Mouse (Mus musculus): ENCODE results near the gene Mrpl21.

DNA sequence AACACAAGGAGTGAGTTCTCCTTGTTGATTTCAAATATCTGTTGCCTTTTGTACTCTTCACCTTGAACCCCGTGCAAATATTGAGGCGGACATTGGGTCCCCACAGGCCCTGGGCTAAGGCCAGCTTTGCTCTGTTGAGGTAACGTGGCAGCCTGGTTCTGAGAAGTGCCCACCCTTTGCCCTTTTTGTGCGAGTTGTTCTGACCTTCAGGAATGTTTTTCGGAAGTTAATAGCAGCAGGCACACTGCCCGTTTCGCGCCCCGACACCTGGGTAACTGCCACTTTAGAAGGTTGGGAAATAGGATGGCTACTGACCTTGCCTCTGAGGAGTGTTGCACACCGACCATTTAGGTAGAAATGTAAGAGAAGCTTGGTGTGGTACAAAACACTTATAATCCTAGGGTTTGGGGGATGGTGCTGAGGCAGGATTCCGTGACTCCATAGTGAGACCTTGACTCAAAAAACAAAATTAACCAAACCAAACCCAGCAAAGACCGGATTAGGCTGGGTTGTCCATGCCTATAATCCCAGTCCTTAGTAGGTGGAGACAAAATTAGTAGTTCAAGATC, 43.9 kb downstream of the Mrpl21 start:
- TF ChIP-seq POLR2A (IDR thresholded peaks at IDR 0.05; ENCODE audit: low read depth, low read length) (no peak), CTCF (IDR thresholded peaks at IDR 0.05; ENCODE audit: extremely low read depth, insufficient read depth, insufficient read length, insufficient replicate concordance) (no peak)

Measured in spleen, adult 2 months (tissue).